Mouse (Mus musculus): ENCODE data around the gene Arhgap25. TPM values are rescaled to one million over a fixed set of nuclear protein-coding genes. Genes with fewer than 3 reads are reported as not detected.

Gene Arhgap25
- polyA plus RNA-seq, 1 experiment from 2014 or later, result 3.7 TPM

- Histone ChIP-seq H3K4me2 (replicated peaks; ENCODE audit: low read depth) (no peak overlapping the region), H3K4me1 (replicated peaks; ENCODE audit: control insufficient read depth, insufficient read depth) (no peaks in the 10 kb centered on the region), H3K9me3 (ENCODE audit: control insufficient read depth, low read length) (no peaks in the 10 kb centered on the region), H3K4me3 (ENCODE audit: low read depth, low read length) (no peak overlapping the region), H3K27ac (replicated peaks) (no peak overlapping the region), H3K36me3 (ENCODE audit: control insufficient read depth, insufficient read depth, low read length) (no peaks in the 10 kb centered on the region), H3K9ac (ENCODE audit: low read length) (no peak overlapping the region), H3K27me3 (ENCODE audit: control insufficient read depth, insufficient read depth, low read length) (no peaks in the 10 kb centered on the region)
- no peak for DNase-seq (ENCODE audit: low spot score)
- no peak for ATAC-seq (ENCODE audit: low FRiP score, low TSS enrichment)
- no peak for TF ChIP-seq EP300 (optimal IDR thresholded peaks at IDR 0.05)
- no peak for TF ChIP-seq CTCF (IDR thresholded peaks at IDR 0.05; ENCODE audit: low read depth)
- WGBS, result 93% methylated on average over 4 of the region's 4 CpGs
These were observed 85.8 kb downstream of the Arhgap25 start for GRCm38 (mm10) chr6:87447217-87447616.

GRCm38 (mm10) chr6:87445222-87445621 is 87.8 kb downstream of the Arhgap25 start:
- WGBS, result 60% methylated on average over 7 of the region's 7 CpGs
- H3K27me3 ChIP-seq (ENCODE audit: control insufficient read depth, insufficient read depth, low read length), result no peaks in the 10 kb centered on the region
- H3K9me3 ChIP-seq (ENCODE audit: control insufficient read depth, low read length), result no peaks in the 10 kb centered on the region
- no peak overlapping the region for H3K27ac ChIP-seq (replicated peaks)
- TF ChIP-seq CTCF (IDR thresholded peaks at IDR 0.05; ENCODE audit: low read depth), result no peak
- TF ChIP-seq EP300 (optimal IDR thresholded peaks at IDR 0.05), result no peak
- no peaks in the 10 kb centered on the region for H3K4me1 ChIP-seq (replicated peaks; ENCODE audit: control insufficient read depth, insufficient read depth)
- H3K4me2 ChIP-seq (replicated peaks; ENCODE audit: low read depth), result no peak overlapping the region
- H3K36me3 ChIP-seq (ENCODE audit: control insufficient read depth, insufficient read depth, low read length), result no peaks in the 10 kb centered on the region
- ATAC-seq (ENCODE audit: low FRiP score, low TSS enrichment) (no peak), DNase-seq (ENCODE audit: low spot score) (no peak)
- no peak overlapping the region for H3K9ac ChIP-seq (ENCODE audit: low read length)
- no peak overlapping the region for H3K4me3 ChIP-seq (ENCODE audit: low read depth, low read length)

- Histone ChIP-seq H3K9ac (ENCODE audit: low read length) (no peak overlapping the region), H3K4me1 (replicated peaks; ENCODE audit: control insufficient read depth, insufficient read depth) (no peaks in the 10 kb centered on the region), H3K27ac (replicated peaks) (no peak overlapping the region), H3K9me3 (ENCODE audit: control insufficient read depth, low read length) (no peaks in the 10 kb centered on the region), H3K27me3 (ENCODE audit: control insufficient read depth, insufficient read depth, low read length) (no peaks in the 10 kb centered on the region), H3K36me3 (ENCODE audit: control insufficient read depth, insufficient read depth, low read length) (no peaks in the 10 kb centered on the region), H3K4me3 (ENCODE audit: low read depth, low read length) (no peak overlapping the region), H3K4me2 (replicated peaks; ENCODE audit: low read depth) (no peak overlapping the region)
- DNase-seq (ENCODE audit: low spot score), result no peak
- no peak for ATAC-seq (ENCODE audit: low FRiP score, low TSS enrichment)
- TF ChIP-seq CTCF (IDR thresholded peaks at IDR 0.05; ENCODE audit: low read depth) (no peak), EP300 (optimal IDR thresholded peaks at IDR 0.05) (no peak)
- WGBS, result 87% methylated on average over 11 of the region's 11 CpGs
These were observed 89.8 kb downstream of the Arhgap25 start for GRCm38 (mm10) chr6:87443253-87443652.

- 67% methylated on average over 8 of the region's 8 CpGs for WGBS
- TF ChIP-seq CTCF (IDR thresholded peaks at IDR 0.05; ENCODE audit: low read depth) (no peak), EP300 (optimal IDR thresholded peaks at IDR 0.05) (no peak)
These were observed 96.3 kb downstream of the Arhgap25 start for GRCm38 (mm10) chr6:87436745-87437144.

GRCm38 (mm10) chr6:87435791-87436190 is 97.3 kb downstream of the Arhgap25 start:
- Histone ChIP-seq H3K9ac (ENCODE audit: low read length) (no peak overlapping the region), H3K9me3 (ENCODE audit: control insufficient read depth, low read length) (no peaks in the 10 kb centered on the region), H3K27me3 (ENCODE audit: control insufficient read depth, insufficient read depth, low read length) (no peaks in the 10 kb centered on the region), H3K27ac (replicated peaks) (no peak overlapping the region), H3K4me2 (replicated peaks; ENCODE audit: low read depth) (no peak overlapping the region), H3K36me3 (ENCODE audit: control insufficient read depth, insufficient read depth, low read length) (no peaks in the 10 kb centered on the region), H3K4me1 (replicated peaks; ENCODE audit: control insufficient read depth, insufficient read depth) (no peaks in the 10 kb centered on the region), H3K4me3 (ENCODE audit: low read depth, low read length) (no peak overlapping the region)
- no peak for DNase-seq (ENCODE audit: low spot score)
- no peak for ATAC-seq (ENCODE audit: low FRiP score, low TSS enrichment)
- 81% methylated on average over 3 of the region's 3 CpGs for WGBS
- no peak for TF ChIP-seq CTCF (IDR thresholded peaks at IDR 0.05; ENCODE audit: low read depth)
- no peak for TF ChIP-seq EP300 (optimal IDR thresholded peaks at IDR 0.05)

More at GRCm38 (mm10) chr6:87436745-87437144, 96.3 kb downstream of the Arhgap25 start:
- no peak for DNase-seq (ENCODE audit: low spot score)
- ATAC-seq (ENCODE audit: low FRiP score, low TSS enrichment), result no peak
- Histone ChIP-seq H3K36me3 (ENCODE audit: control insufficient read depth, insufficient read depth, low read length) (no peaks in the 10 kb centered on the region), H3K27me3 (ENCODE audit: control insufficient read depth, insufficient read depth, low read length) (no peaks in the 10 kb centered on the region), H3K27ac (replicated peaks) (no peak overlapping the region), H3K9me3 (ENCODE audit: control insufficient read depth, low read length) (no peaks in the 10 kb centered on the region), H3K4me3 (ENCODE audit: low read depth, low read length) (no peak overlapping the region), H3K9ac (ENCODE audit: low read length) (no peak overlapping the region), H3K4me2 (replicated peaks; ENCODE audit: low read depth) (no peak overlapping the region), H3K4me1 (replicated peaks; ENCODE audit: control insufficient read depth, insufficient read depth) (no peaks in the 10 kb centered on the region)

- DNase-seq (ENCODE audit: low spot score), result no peak
- H3K27me3 ChIP-seq (ENCODE audit: control insufficient read depth, insufficient read depth, low read length), result no peaks in the 10 kb centered on the region
- no peak within 1 kb of the TSS for H3K4me3 ChIP-seq (ENCODE audit: low read depth, low read length)
- H3K9me3 ChIP-seq (ENCODE audit: control insufficient read depth, low read length), result no peaks in the 10 kb centered on the region
- TF ChIP-seq CTCF (IDR thresholded peaks at IDR 0.05; ENCODE audit: low read depth), result no peak
- WGBS, result 54% methylated on average over 7 of the region's 7 CpGs
- H3K9ac ChIP-seq (ENCODE audit: low read length), result no peak within 1 kb of the TSS
- H3K4me1 ChIP-seq (replicated peaks; ENCODE audit: control insufficient read depth, insufficient read depth), result no peaks in the 10 kb centered on the region
- no peak for ATAC-seq (ENCODE audit: low FRiP score, low TSS enrichment)
- H3K27ac ChIP-seq (replicated peaks), result no peak within 1 kb of the TSS
- no peaks in the 10 kb centered on the region for H3K36me3 ChIP-seq (ENCODE audit: control insufficient read depth, insufficient read depth, low read length)
- no peak within 1 kb of the TSS for H3K4me2 ChIP-seq (replicated peaks; ENCODE audit: low read depth)
These were observed 104.5 kb downstream of the Arhgap25 start, which contains the start of gene Bmp10 for GRCm38 (mm10) chr6:87428487-87429044. Gene Bmp10 (plus strand): TSS chr6:87428994.

All from stomach, postnatal 0 days (tissue).